Mouse (Mus musculus) thymus, adult 2 months (tissue): ENCODE results near the gene 1700001J03Rik. TPM values are rescaled to one million over a fixed set of nuclear protein-coding genes. Genes with fewer than 3 reads are reported as not detected.

Source experiments
- DNase-seq: peaks from one replicate; pipeline ENCODE4 v3.0.0; 2021
- H3K27ac ChIP-seq: fragments of 200-500 bp; 2 replicates; pipeline ENCODE4 v1.5.1; 2012; ENCODE audit warnings: low read length, control low read depth; ENCODE audit not compliant: control insufficient read depth, insufficient read depth
- H3K27me3 ChIP-seq: fragments of 200-500 bp; 2 replicates; pipeline ENCODE4 v1.6.1; 2012; ENCODE audit warnings: mild to moderate bottlenecking, low read length, moderate library complexity, mixed read lengths; ENCODE audit not compliant: control insufficient read depth, insufficient read depth
- H3K36me3 ChIP-seq: fragments of 200-500 bp; 2 replicates; pipeline ENCODE4 v1.6.1; 2012; ENCODE audit warnings: mild to moderate bottlenecking, low read length, moderate library complexity; ENCODE audit not compliant: control insufficient read depth, insufficient read depth
- H3K4me1 ChIP-seq: fragments of 200-500 bp; replicated peaks from 2 replicates; pipeline ENCODE4 v1.6.1; 2012; ENCODE audit warnings: low read length; ENCODE audit not compliant: control insufficient read depth, insufficient read depth
- H3K4me3 ChIP-seq: fragments of 200-500 bp; 2 replicates; pipeline ENCODE4 v1.5.1; 2012; ENCODE audit warnings: mild to moderate bottlenecking, low read length, control low read depth, moderate library complexity; ENCODE audit not compliant: control insufficient read depth, insufficient read depth
- CTCF ChIP-seq: fragments of 200-500 bp; IDR thresholded peaks from 2 replicates; pipeline ENCODE4 v1.5.1; 2012; ENCODE audit warnings: mild to moderate bottlenecking, control low read depth, low read length, moderate library complexity, borderline replicate concordance; ENCODE audit not compliant: control insufficient read depth, poor library complexity, insufficient read depth; ENCODE audit errors: extremely low read depth
- POLR2A ChIP-seq: fragments of 200-500 bp; IDR thresholded peaks from 2 replicates; pipeline ENCODE4 v1.6.1; 2012; ENCODE audit warnings: mild to moderate bottlenecking, low read length, control low read depth, moderate library complexity; ENCODE audit not compliant: control insufficient read depth, poor library complexity, insufficient read depth; ENCODE audit errors: extremely low read depth
- WGBS: fragments of 180-500 bp; shearing (Covaris S2); methylation state at CpG from one replicate; pipeline ENCODE4 v1.1.7; 2018; 5-methylcytosine and 5-hydroxymethylcytosine counted together
- polyA plus RNA-seq: library from polyadenylated mRNA; depleted of rRNA; stranded (reverse); fragments of >200 nt; gene quantifications from 2 replicates; pipeline ENCODE4 v1.2.3, GENCODE M21; 2012; rRNA removed

1700001J03Rik gene
- polyA plus RNA-seq, 1 experiment: 1.1 TPM

- H3K4me1 ChIP-seq: no peaks in the 10 kb centered on the region
- H3K36me3 ChIP-seq: no peaks in the 10 kb centered on the region
- no peak for TF ChIP-seq POLR2A
- 47% methylated on average over 3 of the region's 3 CpGs for WGBS
- H3K27ac ChIP-seq: no peak overlapping the region
- H3K27me3 ChIP-seq: no peaks in the 10 kb centered on the region
- DNase-seq: no peak
- H3K4me3 ChIP-seq: no peak overlapping the region
Measured at GRCm38 (mm10) chr5:146150454-146150853, 34.6 kb downstream of the 1700001J03Rik start.

GRCm38 (mm10) chr5:146147903-146148302 is 37.2 kb downstream of the 1700001J03Rik start:
- TF ChIP-seq CTCF (no peak), POLR2A (no peak)
- H3K27ac ChIP-seq: no peak overlapping the region
- WGBS: 54% methylated on average over 2 of the region's 2 CpGs

More at GRCm38 (mm10) chr5:146147903-146148302, 37.2 kb downstream of the 1700001J03Rik start:
- peak; percentile 28 for DNase-seq
- Histone ChIP-seq H3K4me1 (no peaks in the 10 kb centered on the region), H3K4me3 (no peak overlapping the region), H3K27me3 (no peaks in the 10 kb centered on the region), H3K36me3 (no peaks in the 10 kb centered on the region)

Other genes starting within 250 kb of the 1700001J03Rik start
- 0.07 and 0.20 TPM in 2 replicates for gene Cyp3a25, start 175.7 kb downstream of the 1700001J03Rik start, polyA plus RNA-seq
- not detected in 2 replicates for gene Cyp3a59, start 106.0 kb downstream of the 1700001J03Rik start, polyA plus RNA-seq
- gene Gm5565, start 24.8 kb downstream of the 1700001J03Rik start, polyA plus RNA-seq: not detected in 2 replicates
- not detected in 2 replicates for gene Gm6309, start 14.6 kb downstream of the 1700001J03Rik start, polyA plus RNA-seq
- gene Rnf6, start 36.3 kb upstream of the 1700001J03Rik start, polyA plus RNA-seq: 28.9 and 31.5 TPM in 2 replicates
- 46.9 and 47.1 TPM in 2 replicates for gene Cdk8, start 45.9 kb upstream of the 1700001J03Rik start, polyA plus RNA-seq
- 0.73 and 0.97 TPM in 2 replicates for gene Wasf3, start 199.7 kb upstream of the 1700001J03Rik start, polyA plus RNA-seq